Mouse (Mus musculus): ENCODE measurements around the gene Csmd2.

DNA sequence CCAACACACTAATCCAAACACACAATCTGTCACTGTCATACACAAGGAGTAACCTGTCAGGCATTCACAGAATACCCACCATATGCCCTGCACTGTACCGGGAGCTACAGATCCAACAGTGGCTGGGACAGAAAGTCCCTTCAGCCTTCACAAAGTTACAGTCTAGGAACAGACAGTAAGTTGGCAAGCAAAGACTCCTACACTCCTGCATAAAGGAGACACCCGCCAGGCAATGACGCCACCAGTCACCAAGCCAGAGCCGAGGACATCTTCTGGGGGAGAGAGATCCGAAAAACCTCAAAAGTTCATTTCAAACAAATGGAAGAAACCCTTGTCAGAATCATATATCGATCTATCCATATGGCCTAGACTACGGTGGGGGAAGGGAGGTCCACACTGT lies 618.9 kb downstream of the Csmd2 start:
- no peak for TF ChIP-seq CTCF (IDR thresholded peaks at IDR 0.05; ENCODE audit: low read depth, low read length)
- no peak for TF ChIP-seq POLR2A (IDR thresholded peaks at IDR 0.05; ENCODE audit: borderline replicate concordance, low read depth, low read length)

Measured in bone marrow macrophage, adult 2 months (primary cell).